Mouse (Mus musculus): ENCODE data around the gene Clca4a. TPM values are rescaled to one million over a fixed set of nuclear protein-coding genes. Genes with fewer than 3 reads are reported as not detected.

The Clca4a gene
- not detected in 2 replicates for polyA plus RNA-seq (2012; ENCODE audit: low replicate concordance)

GRCm38 (mm10) chr3:144974945-144975344 is at the start of gene Clca4a:
Gene Clca4a, minus strand, starts transcription at chr3:144975045.

GRCm38 (mm10) chr3:144932335-144932734 is 42.5 kb downstream of the Clca4a start, which contains the start of gene Clca4b:
Gene Clca4b, minus strand, starts transcription at chr3:144932529.

Other genes starting within 250 kb of the Clca4a start
- 0.35 TPM in 1 of 2 replicates, not detected in the other for gene Clca3a1, start 214.1 kb downstream of the Clca4a start, polyA plus RNA-seq (2012; ENCODE audit: low replicate concordance)
- not detected in 2 replicates for gene Clca3a2, start 155.6 kb downstream of the Clca4a start, polyA plus RNA-seq (2012; ENCODE audit: low replicate concordance)
- gene Clca3b, start 125.7 kb downstream of the Clca4a start, polyA plus RNA-seq (2012; ENCODE audit: low replicate concordance) = not detected in 2 replicates
- not detected in 2 replicates for gene Clca4b, start 42.5 kb downstream of the Clca4a start, polyA plus RNA-seq (2012; ENCODE audit: low replicate concordance)
- gene Clca1, start 57.7 kb upstream of the Clca4a start, polyA plus RNA-seq (2012; ENCODE audit: low replicate concordance) = not detected in 2 replicates
- 0.08 TPM in 1 of 2 replicates, not detected in the other for gene Clca2, start 124.4 kb upstream of the Clca4a start, polyA plus RNA-seq (2012; ENCODE audit: low replicate concordance)
- 0.87 and 2.5 TPM in 2 replicates for gene Odf2l, start 143.5 kb upstream of the Clca4a start, polyA plus RNA-seq (2012; ENCODE audit: low replicate concordance)